Mouse (Mus musculus) spleen, adult 12 weeks (tissue): Measurements from ENCODE around the gene Xpo4.
A peak's percentile ranks its signal among the peaks of the same experiment; 100 is the strongest.
"Not testable (repeated sequence)": the region's sequence is repeated elsewhere in the genome, so short reads cannot be mapped to it uniquely, and the experiment has no call there.

ENCODE experiments used
- DNase-seq: peaks from one replicate; pipeline ENCODE4 v3.0.0; 2022; ENCODE audit warnings: low spot score

Xpo4 gene

GRCm38 (mm10) chr14:57679958-57680535, 14.8 kb upstream of the Xpo4 start:
- peak; percentile 74 for DNase-seq

- no peak for DNase-seq
Observed at GRCm38 (mm10) chr14:57679523-57679922, 14.3 kb upstream of the Xpo4 start.

GRCm38 (mm10) chr14:57675481-57675880, 10.3 kb upstream of the Xpo4 start:
- DNase-seq: no peak

GRCm38 (mm10) chr14:57665628-57665950, 359 bp upstream of the Xpo4 start:
- no peak for DNase-seq

- DNase-seq: peak; percentile 46
Observed at GRCm38 (mm10) chr14:57664311-57664821, 864 bp downstream of the Xpo4 start.

GRCm38 (mm10) chr14:57663630-57664029, 1.6 kb downstream of the Xpo4 start:
- no peak for DNase-seq

GRCm38 (mm10) chr14:57658301-57658700, 6.9 kb downstream of the Xpo4 start:
- DNase-seq: no peak

GRCm38 (mm10) chr14:57657500-57657899, 7.7 kb downstream of the Xpo4 start:
- no peak for DNase-seq

GRCm38 (mm10) chr14:57656519-57656918, 8.7 kb downstream of the Xpo4 start:
- DNase-seq: not testable (repeated sequence)

GRCm38 (mm10) chr14:57649501-57649900, 15.7 kb downstream of the Xpo4 start:
- no peak for DNase-seq

- DNase-seq: no peak
Observed at GRCm38 (mm10) chr14:57646155-57646554, 19.1 kb downstream of the Xpo4 start.

GRCm38 (mm10) chr14:57639153-57639552, 26.1 kb downstream of the Xpo4 start:
- DNase-seq: no peak

GRCm38 (mm10) chr14:57634141-57634540, 31.1 kb downstream of the Xpo4 start:
- no peak for DNase-seq

- no peak for DNase-seq
Observed at GRCm38 (mm10) chr14:57629595-57629994, 35.6 kb downstream of the Xpo4 start.

- DNase-seq: no peak
Observed at GRCm38 (mm10) chr14:57622934-57623333, 42.3 kb downstream of the Xpo4 start.

- DNase-seq: no peak
Observed at GRCm38 (mm10) chr14:57621699-57622098, 43.5 kb downstream of the Xpo4 start.

GRCm38 (mm10) chr14:57620598-57621236, 44.5 kb downstream of the Xpo4 start:
- no peak for DNase-seq

GRCm38 (mm10) chr14:57619487-57619886, 45.7 kb downstream of the Xpo4 start:
- no peak for DNase-seq

GRCm38 (mm10) chr14:57617675-57618074, 47.6 kb downstream of the Xpo4 start:
- no peak for DNase-seq

- no peak for DNase-seq
Observed at GRCm38 (mm10) chr14:57616339-57616965, 48.8 kb downstream of the Xpo4 start.

GRCm38 (mm10) chr14:57615828-57616227, 49.4 kb downstream of the Xpo4 start:
- DNase-seq: no peak

GRCm38 (mm10) chr14:57611034-57611433, 54.2 kb downstream of the Xpo4 start:
- DNase-seq: no peak

- DNase-seq: no peak
Observed at GRCm38 (mm10) chr14:57609816-57610329, 55.4 kb downstream of the Xpo4 start.
